Mouse (Mus musculus): Measurements from ENCODE around the gene Ccdc78. TPM values are rescaled to one million over a fixed set of nuclear protein-coding genes. Genes with fewer than 3 reads are reported as not detected.

Ccdc78 gene
- polyA plus RNA-seq, 1 experiment = not detected

- Histone ChIP-seq H3K9ac (ENCODE audit: low read depth, poor library complexity, severe bottlenecking) (no peak overlapping the region), H3K4me3 (ENCODE audit: low read depth, low read length) (no peak overlapping the region), H3K4me1 (ENCODE audit: control insufficient read depth, insufficient read depth, low read length) (peaks cover 18% of the 10 kb centered on the region), H3K36me3 (ENCODE audit: control insufficient read depth, insufficient read depth, low read length, poor library complexity, severe bottlenecking) (no peaks in the 10 kb centered on the region), H3K27me3 (ENCODE audit: control insufficient read depth, insufficient read depth, low read length, poor library complexity, severe bottlenecking) (no peaks in the 10 kb centered on the region), H3K9me3 (replicated peaks; ENCODE audit: control insufficient read depth, insufficient read depth, low read length, poor library complexity, severe bottlenecking) (no peaks in the 10 kb centered on the region), H3K27ac (ENCODE audit: insufficient read depth, low read length) (peak overlapping the region; percentile 94)
- TF ChIP-seq EP300 (IDR thresholded peaks at IDR 0.05; ENCODE audit: insufficient read depth, low read depth, low read length) = peak; percentile 86
- TF ChIP-seq POLR2A (IDR thresholded peaks at IDR 0.05; ENCODE audit: insufficient read depth, low read length) = no peak
Observed at GRCm38 (mm10) chr17:25756378-25757242, 29.8 kb upstream of the Ccdc78 start.

GRCm38 (mm10) chr17:25757691-25758090, 28.7 kb upstream of the Ccdc78 start:
- peak overlapping the region; percentile 70 for H3K27ac ChIP-seq (ENCODE audit: insufficient read depth, low read length)
- no peaks in the 10 kb centered on the region for H3K27me3 ChIP-seq (ENCODE audit: control insufficient read depth, insufficient read depth, low read length, poor library complexity, severe bottlenecking)

GRCm38 (mm10) chr17:25760148-25760547, 26.2 kb upstream of the Ccdc78 start:
- peaks cover 18% of the 10 kb centered on the region for H3K4me1 ChIP-seq (ENCODE audit: control insufficient read depth, insufficient read depth, low read length)
- no peak overlapping the region for H3K4me3 ChIP-seq (ENCODE audit: low read depth, low read length)
- H3K9ac ChIP-seq (ENCODE audit: low read depth, poor library complexity, severe bottlenecking) = no peak overlapping the region
- H3K27ac ChIP-seq (ENCODE audit: insufficient read depth, low read length) = no peak overlapping the region
- H3K27me3 ChIP-seq (ENCODE audit: control insufficient read depth, insufficient read depth, low read length, poor library complexity, severe bottlenecking) = no peaks in the 10 kb centered on the region
- no peaks in the 10 kb centered on the region for H3K36me3 ChIP-seq (ENCODE audit: control insufficient read depth, insufficient read depth, low read length, poor library complexity, severe bottlenecking)
- no peaks in the 10 kb centered on the region for H3K9me3 ChIP-seq (replicated peaks; ENCODE audit: control insufficient read depth, insufficient read depth, low read length, poor library complexity, severe bottlenecking)
- TF ChIP-seq EP300 (IDR thresholded peaks at IDR 0.05; ENCODE audit: insufficient read depth, low read depth, low read length) = no peak
- TF ChIP-seq POLR2A (IDR thresholded peaks at IDR 0.05; ENCODE audit: insufficient read depth, low read length) = no peak
- no peak for TF ChIP-seq CTCF (IDR thresholded peaks at IDR 0.05; ENCODE audit: low read depth, low read length)

More at GRCm38 (mm10) chr17:25757691-25758090, 28.7 kb upstream of the Ccdc78 start:
- Histone ChIP-seq H3K9me3 (replicated peaks; ENCODE audit: control insufficient read depth, insufficient read depth, low read length, poor library complexity, severe bottlenecking) (no peaks in the 10 kb centered on the region), H3K4me1 (ENCODE audit: control insufficient read depth, insufficient read depth, low read length) (peaks cover 23% of the 10 kb centered on the region), H3K36me3 (ENCODE audit: control insufficient read depth, insufficient read depth, low read length, poor library complexity, severe bottlenecking) (no peaks in the 10 kb centered on the region), H3K9ac (ENCODE audit: low read depth, poor library complexity, severe bottlenecking) (no peak overlapping the region), H3K4me3 (ENCODE audit: low read depth, low read length) (no peak overlapping the region)
- no peak for TF ChIP-seq POLR2A (IDR thresholded peaks at IDR 0.05; ENCODE audit: insufficient read depth, low read length)

- H3K9me3 ChIP-seq (replicated peaks; ENCODE audit: control insufficient read depth, insufficient read depth, low read length, poor library complexity, severe bottlenecking) = no peaks in the 10 kb centered on the region
- no peak for TF ChIP-seq CTCF (IDR thresholded peaks at IDR 0.05; ENCODE audit: low read depth, low read length)
- no peak for TF ChIP-seq EP300 (IDR thresholded peaks at IDR 0.05; ENCODE audit: insufficient read depth, low read depth, low read length)
- no peak for TF ChIP-seq POLR2A (IDR thresholded peaks at IDR 0.05; ENCODE audit: insufficient read depth, low read length)
- no peaks in the 10 kb centered on the region for H3K27me3 ChIP-seq (ENCODE audit: control insufficient read depth, insufficient read depth, low read length, poor library complexity, severe bottlenecking)
- H3K27ac ChIP-seq (ENCODE audit: insufficient read depth, low read length) = no peak overlapping the region
- no peaks in the 10 kb centered on the region for H3K36me3 ChIP-seq (ENCODE audit: control insufficient read depth, insufficient read depth, low read length, poor library complexity, severe bottlenecking)
- H3K4me3 ChIP-seq (ENCODE audit: low read depth, low read length) = no peak overlapping the region
- H3K4me1 ChIP-seq (ENCODE audit: control insufficient read depth, insufficient read depth, low read length) = peaks cover 12% of the 10 kb centered on the region
- H3K9ac ChIP-seq (ENCODE audit: low read depth, poor library complexity, severe bottlenecking) = no peak overlapping the region
Observed at GRCm38 (mm10) chr17:25761561-25761970, 24.8 kb upstream of the Ccdc78 start.

GRCm38 (mm10) chr17:25762591-25762990, 23.8 kb upstream of the Ccdc78 start:
- TF ChIP-seq POLR2A (IDR thresholded peaks at IDR 0.05; ENCODE audit: insufficient read depth, low read length) = no peak
- no peak for TF ChIP-seq EP300 (IDR thresholded peaks at IDR 0.05; ENCODE audit: insufficient read depth, low read depth, low read length)
- no peak for TF ChIP-seq CTCF (IDR thresholded peaks at IDR 0.05; ENCODE audit: low read depth, low read length)
- H3K27me3 ChIP-seq (ENCODE audit: control insufficient read depth, insufficient read depth, low read length, poor library complexity, severe bottlenecking) = no peaks in the 10 kb centered on the region
- no peaks in the 10 kb centered on the region for H3K36me3 ChIP-seq (ENCODE audit: control insufficient read depth, insufficient read depth, low read length, poor library complexity, severe bottlenecking)
- H3K27ac ChIP-seq (ENCODE audit: insufficient read depth, low read length) = peak overlapping the region; percentile 56; the same call in 1 of the 2 replicates
- H3K9ac ChIP-seq (ENCODE audit: low read depth, poor library complexity, severe bottlenecking) = no peak overlapping the region
- no peak overlapping the region for H3K4me3 ChIP-seq (ENCODE audit: low read depth, low read length)
- H3K4me1 ChIP-seq (ENCODE audit: control insufficient read depth, insufficient read depth, low read length) = peaks cover 7% of the 10 kb centered on the region
- no peaks in the 10 kb centered on the region for H3K9me3 ChIP-seq (replicated peaks; ENCODE audit: control insufficient read depth, insufficient read depth, low read length, poor library complexity, severe bottlenecking)

- TF ChIP-seq CTCF (IDR thresholded peaks at IDR 0.05; ENCODE audit: low read depth, low read length) = no peak
- no peak overlapping the region for H3K27ac ChIP-seq (ENCODE audit: insufficient read depth, low read length)
Observed at GRCm38 (mm10) chr17:25765886-25766285, 20.5 kb upstream of the Ccdc78 start.

More at GRCm38 (mm10) chr17:25765886-25766285, 20.5 kb upstream of the Ccdc78 start:
- Histone ChIP-seq H3K27me3 (ENCODE audit: control insufficient read depth, insufficient read depth, low read length, poor library complexity, severe bottlenecking) (no peaks in the 10 kb centered on the region), H3K36me3 (ENCODE audit: control insufficient read depth, insufficient read depth, low read length, poor library complexity, severe bottlenecking) (no peaks in the 10 kb centered on the region), H3K4me1 (ENCODE audit: control insufficient read depth, insufficient read depth, low read length) (peaks cover 7% of the 10 kb centered on the region), H3K4me3 (ENCODE audit: low read depth, low read length) (no peak overlapping the region), H3K9me3 (replicated peaks; ENCODE audit: control insufficient read depth, insufficient read depth, low read length, poor library complexity, severe bottlenecking) (no peaks in the 10 kb centered on the region), H3K9ac (ENCODE audit: low read depth, poor library complexity, severe bottlenecking) (no peak overlapping the region)
